Mouse (Mus musculus): ENCODE measurements around the gene Lbx2.

Gene Lbx2

GRCm38 (mm10) chr6:83086121-83087035, at the start of gene Lbx2:
Lbx2 (plus strand) TSS chr6:83086367.
- no peak for DNase-seq (ENCODE audit: low spot score in 2 of 2)

- DNase-seq (ENCODE audit: low spot score in 2 of 2), result no peak
Observed at GRCm38 (mm10) chr6:83037188-83037587, 49.0 kb upstream of the Lbx2 start.

- DNase-seq (ENCODE audit: low spot score in 2 of 2), result peak; percentile 95 to 98
Observed at GRCm38 (mm10) chr6:83038496-83039012, 47.6 kb upstream of the Lbx2 start.

DNA sequence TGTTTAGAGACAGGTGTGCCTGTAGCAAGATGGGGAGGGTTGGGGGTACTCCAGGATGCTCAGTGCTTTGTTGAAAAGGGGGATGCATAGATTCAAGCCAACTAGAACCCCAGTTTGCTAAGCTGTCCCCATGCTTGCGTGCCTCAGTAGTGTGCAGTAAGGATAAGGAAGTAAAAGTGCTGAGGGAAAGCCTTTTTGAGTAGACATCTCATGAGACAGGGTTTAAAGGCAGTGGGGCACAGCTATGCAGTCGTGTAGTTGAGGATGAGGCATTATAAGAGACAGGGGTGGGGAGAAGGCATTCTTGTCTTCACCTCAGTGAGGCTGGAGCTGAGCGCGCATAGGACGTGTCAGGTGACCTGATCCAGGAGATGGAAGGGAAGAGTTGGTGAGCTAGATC, 45.6 kb upstream of the Lbx2 start:
- no peak for DNase-seq (ENCODE audit: low spot score in 2 of 2)

GRCm38 (mm10) chr6:83043561-83043960, 42.6 kb upstream of the Lbx2 start:
- DNase-seq (ENCODE audit: low spot score in 2 of 2), result no peak

DNA sequence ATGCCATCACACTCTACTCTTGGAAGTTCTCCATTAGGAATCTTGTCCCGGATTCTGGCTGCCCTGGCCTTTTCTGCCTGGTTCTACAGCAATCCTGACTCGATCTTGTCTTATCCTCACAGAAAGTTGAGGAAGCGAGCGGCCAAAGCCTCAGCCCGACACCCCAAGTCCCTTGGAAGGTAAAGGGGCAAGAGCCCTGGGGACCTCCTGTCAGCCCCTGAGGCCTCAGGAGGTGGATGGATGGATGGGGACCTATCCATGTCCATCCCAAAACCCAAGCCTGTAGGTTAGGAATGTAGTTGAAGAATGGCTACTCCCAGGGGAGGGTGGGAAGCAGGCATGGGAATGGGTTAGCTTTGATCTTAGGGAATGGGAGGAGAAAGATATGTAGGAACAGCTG, 42.2 kb upstream of the Lbx2 start:
- no peak for DNase-seq (ENCODE audit: low spot score in 2 of 2)

GRCm38 (mm10) chr6:83044742-83045141, 41.4 kb upstream of the Lbx2 start:
- no peak for DNase-seq (ENCODE audit: low spot score in 2 of 2)

GRCm38 (mm10) chr6:83049367-83049766, 36.8 kb upstream of the Lbx2 start:
- DNase-seq (ENCODE audit: low spot score in 2 of 2), result no peak

GRCm38 (mm10) chr6:83053136-83053960, 32.8 kb upstream of the Lbx2 start:
- DNase-seq (ENCODE audit: low spot score in 2 of 2), result peak; percentile 48 to 76

DNA sequence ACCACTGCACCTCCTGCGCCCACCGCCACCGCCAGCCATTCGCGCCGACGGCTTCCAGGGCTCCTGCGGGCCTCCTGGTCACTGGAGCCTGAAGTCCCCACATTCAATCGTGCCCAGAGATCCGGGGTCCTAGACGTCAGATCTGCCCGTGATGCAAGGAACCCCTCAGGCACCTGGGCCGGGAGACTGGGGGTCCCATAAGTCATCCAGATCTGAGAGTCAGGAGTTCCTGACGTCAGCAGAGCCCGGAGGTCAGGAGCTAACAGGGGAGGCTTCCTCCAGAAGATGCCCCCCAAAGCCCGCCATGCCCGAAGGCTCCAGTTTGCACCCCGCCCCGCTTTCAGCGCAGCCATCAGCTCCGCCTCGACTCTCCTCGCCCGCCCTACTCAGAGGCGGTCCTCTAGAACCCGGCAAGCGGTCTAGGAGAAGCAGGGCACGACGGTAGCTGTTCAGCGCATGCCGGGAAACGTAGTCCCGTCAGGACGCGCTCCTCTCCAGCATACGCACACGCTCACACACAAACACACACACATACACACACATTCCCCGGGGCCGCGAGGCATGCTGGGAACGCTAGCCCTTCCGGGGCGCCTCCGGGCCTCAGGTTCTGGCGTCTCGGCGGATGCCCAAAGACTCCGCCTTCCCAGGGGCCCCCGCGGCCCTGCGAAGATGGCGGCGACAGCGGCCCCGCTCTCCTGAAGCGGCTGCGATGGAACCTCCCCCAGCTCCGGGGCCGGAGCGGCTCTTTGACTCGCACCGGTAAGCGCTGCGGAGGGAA, 31.9 kb upstream of the Lbx2 start, which contains the start of gene Aup1:
Aup1 (plus strand) TSS at position 448 of the 778 bp plus-strand sequence.
- peak; percentile 97 for DNase-seq (ENCODE audit: low spot score in 2 of 2)

DNA sequence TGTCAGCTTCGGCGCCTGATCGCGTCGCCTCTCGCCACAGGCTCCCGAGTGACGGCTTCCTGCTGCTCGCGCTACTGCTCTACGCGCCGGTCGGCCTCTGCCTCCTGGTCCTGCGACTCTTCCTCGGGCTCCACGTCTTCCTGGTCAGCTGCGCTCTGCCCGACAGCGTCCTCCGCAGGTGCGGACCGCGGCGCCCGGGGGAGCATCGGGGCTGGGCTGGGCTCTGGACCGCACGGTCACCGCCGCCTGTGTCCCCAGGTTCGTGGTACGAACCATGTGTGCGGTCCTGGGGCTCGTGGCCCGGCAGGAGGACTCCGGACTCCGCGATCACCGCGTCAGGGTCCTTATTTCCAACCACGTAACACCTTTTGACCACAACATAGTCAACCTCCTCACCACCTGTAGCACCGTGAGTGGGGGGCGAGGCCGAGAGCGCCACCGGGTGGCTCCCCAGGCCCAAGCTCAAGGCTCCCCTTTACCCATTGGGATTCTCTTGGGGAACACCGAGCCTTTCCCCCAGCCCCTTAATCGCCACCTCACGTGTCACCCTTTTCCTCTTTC, 31.2 kb upstream of the Lbx2 start, which contains the start of gene Htra2:
Htra2 (minus strand) TSS at position 403 of the 561 bp plus-strand sequence.
- DNase-seq (ENCODE audit: low spot score in 2 of 2), result peak in 1 of 2 experiments; percentile 56

- no peak for DNase-seq (ENCODE audit: low spot score in 2 of 2)
Observed at GRCm38 (mm10) chr6:83057790-83058189, 28.4 kb upstream of the Lbx2 start, which contains the start of gene Dqx1. Dqx1 (plus strand) TSS chr6:83057844.

- DNase-seq (ENCODE audit: low spot score in 2 of 2), result no peak
Observed at GRCm38 (mm10) chr6:83058725-83059124, 27.4 kb upstream of the Lbx2 start.

DNA sequence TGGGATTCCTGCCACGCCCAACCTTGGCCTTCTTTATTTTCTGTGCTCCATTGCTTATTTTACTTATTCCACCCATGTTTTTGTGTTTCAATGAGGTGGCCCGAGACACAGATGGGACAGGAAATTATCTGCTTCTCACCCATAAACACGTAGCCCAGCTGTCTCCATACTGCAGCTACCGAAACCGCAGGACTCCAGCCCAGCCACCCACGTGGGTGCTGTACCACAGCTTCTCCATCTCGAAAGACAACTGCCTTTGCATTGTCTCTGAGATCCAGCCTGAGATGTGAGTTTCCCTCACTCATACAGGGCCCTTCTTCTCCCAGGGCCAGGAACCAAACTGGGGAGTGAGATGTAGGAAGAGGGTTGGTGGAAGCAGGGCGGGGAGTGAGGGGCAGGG, 20.2 kb upstream of the Lbx2 start:
- no peak for DNase-seq (ENCODE audit: low spot score in 2 of 2)

- no peak for DNase-seq (ENCODE audit: low spot score in 2 of 2)
Observed at GRCm38 (mm10) chr6:83066441-83066840, 19.7 kb upstream of the Lbx2 start.

GRCm38 (mm10) chr6:83068221-83068620, 17.9 kb upstream of the Lbx2 start:
- no peak for DNase-seq (ENCODE audit: low spot score in 2 of 2)

DNA sequence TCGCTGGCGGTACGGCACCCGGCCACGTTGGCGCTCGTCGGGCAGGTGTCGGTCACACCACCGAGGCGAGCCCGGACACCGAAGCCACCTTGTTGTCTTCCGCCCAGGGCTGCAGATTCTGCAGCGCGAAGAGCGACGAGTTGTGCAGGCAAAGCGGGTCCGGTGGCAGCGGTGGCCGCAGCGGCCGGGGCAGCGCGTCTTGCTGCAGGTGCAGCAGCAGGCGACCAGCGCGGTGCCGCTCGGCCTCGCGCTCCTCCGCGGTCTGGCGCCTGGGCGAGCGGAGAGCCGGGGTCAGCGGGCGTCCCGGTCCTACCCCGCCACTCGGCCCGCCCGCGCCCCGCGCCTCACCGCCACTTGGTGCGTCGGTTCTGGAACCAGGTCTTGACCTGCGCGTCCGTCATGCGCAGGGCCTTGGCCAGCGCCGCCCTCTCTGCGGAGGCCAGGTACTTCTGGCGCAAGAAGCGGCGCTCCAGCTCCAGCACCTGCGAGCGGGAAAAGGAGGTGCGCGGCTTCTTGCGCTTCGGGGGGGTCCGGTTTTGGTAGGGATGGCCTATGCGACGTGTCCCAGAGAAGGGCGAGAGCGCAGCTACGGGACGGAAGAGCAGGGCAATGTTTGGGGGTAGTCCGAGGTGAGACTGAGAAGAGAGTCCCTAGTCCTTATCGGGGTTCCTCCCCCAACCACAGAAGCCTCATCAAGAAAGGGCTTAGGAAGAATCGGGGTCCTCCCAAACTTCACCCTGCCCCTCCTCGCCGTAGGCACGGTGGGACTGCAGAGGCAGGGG, 17.3 kb upstream of the Lbx2 start:
- DNase-seq (ENCODE audit: low spot score in 2 of 2), result no peak

DNA sequence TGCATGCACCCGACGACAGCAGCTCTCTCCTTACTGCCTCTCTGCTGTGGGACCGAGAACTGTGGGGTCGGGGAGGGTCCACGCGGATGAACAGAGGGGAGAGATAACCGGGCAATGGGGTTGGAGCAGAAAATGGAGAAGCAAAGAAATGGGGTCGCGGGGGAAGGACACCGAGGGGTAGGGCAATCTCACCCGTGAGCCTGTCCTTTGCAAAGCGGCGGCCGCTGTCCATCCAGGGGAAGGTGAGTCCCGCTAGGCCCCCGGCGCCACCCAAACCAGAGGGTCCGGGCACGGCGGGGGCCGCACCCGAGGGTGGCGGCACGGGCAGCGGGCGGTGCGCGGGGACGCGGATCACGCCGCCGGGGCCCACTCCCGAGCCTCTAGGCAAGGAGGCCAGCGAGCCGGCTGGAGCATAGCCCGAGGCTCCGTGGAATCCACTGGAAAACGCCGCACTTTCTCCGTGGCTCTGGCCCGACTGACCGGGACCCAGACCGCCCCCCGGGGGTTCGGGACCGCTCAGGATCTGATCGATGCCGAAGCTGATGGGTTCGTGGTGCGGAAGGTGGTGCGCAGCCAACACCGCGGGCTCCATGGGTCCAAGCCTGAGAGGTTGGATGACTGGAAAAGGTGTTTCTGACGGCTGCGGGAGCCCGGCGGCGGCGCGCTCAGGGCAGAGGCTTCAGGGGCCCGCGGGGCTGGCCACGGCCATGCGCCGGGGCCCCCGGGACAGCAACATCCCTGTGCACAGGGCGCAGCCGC, 16.5 kb upstream of the Lbx2 start:
- peak in 1 of 2 experiments; percentile 73 for DNase-seq (ENCODE audit: low spot score in 2 of 2)

- no peak for DNase-seq (ENCODE audit: low spot score in 2 of 2)
Observed at GRCm38 (mm10) chr6:83070247-83070310, 16.1 kb upstream of the Lbx2 start, which contains the start of gene Tlx2. Tlx2 (minus strand) TSS chr6:83070293.

Data from spleen, postnatal 4 days (tissue).